Mouse (Mus musculus) layer of hippocampus, adult 18-20 months (tissue): ENCODE measurements around the gene Tat. TPM values are rescaled to one million over a fixed set of nuclear protein-coding genes. Genes with fewer than 3 reads are reported as not detected.

ENCODE experiments used
- DNase-seq, 2 experiments: peaks; one replicate each; pipeline ENCODE4 v3.0.0; 2022; ENCODE audit warnings: low spot score in 2 of 2
- total RNA-seq, 2 experiments: library from RNA; stranded (reverse); gene quantifications; 2 replicates each; pipeline ENCODE4 v1.2.3; 2021

The Tat gene
- total RNA-seq, 2 experiments from 2014 or later: 0.12 to 0.15 TPM

DNA sequence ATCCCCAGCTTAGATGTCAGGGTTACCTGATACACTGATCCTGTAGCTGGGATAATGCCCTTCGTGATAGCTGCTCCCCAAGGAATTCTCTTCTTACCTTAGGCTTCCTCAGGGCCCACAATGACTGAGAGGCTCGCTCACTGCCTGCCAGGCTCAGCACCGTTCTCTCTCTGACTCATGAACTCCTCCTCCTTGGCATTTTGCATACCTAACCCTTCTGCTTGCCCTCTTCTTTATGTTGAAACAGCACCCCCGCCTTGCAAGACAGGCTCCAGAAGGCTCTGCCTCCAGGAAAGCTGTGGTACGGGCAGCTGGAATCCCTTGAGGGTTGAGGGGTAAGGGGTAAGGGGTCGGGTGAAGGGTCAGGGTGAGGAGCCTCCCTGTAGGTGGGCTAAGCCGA is 49.0 kb downstream of the Tat start:
- no peak for DNase-seq

DNA sequence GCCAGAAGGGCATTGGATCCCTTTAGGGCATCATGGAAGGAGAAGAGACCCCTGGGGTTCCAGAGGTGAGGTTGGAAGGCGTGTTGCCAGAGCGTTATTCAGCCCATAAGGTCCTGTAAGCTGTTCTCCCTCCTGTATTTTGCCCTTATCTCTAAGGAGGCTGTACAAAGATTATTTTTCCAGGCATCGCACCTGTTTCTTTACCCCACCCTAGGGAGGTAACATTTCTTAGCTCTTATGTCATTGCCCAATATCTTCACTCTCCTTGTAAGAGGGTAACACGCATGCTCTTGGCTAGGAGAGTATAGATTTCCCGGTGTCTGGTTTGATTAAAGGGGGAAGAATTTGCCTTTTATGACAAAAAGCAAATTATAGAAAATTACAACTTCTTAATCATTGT is 49.4 kb downstream of the Tat start, which contains the start of gene Chst4:
TSS of gene Chst4 (minus strand) at position 82 of the 400 bp plus-strand sequence.
- no peak for DNase-seq

DNA sequence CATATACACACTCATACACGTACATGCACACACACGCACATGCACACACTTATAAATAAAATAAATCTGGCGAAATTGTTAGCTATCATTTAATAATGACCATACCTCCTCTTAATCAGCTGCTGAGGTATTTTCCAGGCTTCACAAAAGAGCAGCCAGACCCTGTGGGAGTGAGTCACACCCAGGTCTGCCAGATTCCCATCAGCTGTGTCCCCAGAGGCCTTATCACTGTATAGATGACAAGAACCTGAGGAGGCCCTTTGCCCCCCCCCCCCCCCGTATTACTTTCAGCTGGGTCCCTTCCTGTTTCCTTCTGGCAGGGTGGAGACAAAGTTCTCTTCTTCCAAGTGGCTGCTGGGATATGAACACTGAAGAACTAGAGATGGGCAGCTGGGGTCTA is 50.3 kb downstream of the Tat start:
- DNase-seq: no peak

Other genes with a start within 250 kb of the Tat start
- 10 to 100 TPM; 80.6 to 84.1 TPM for gene Ap1g1, start 211.9 kb upstream of the Tat start, total RNA-seq
- 10 to 100 TPM; 27.9 to 28.0 TPM for gene Phlpp2, start 121.9 kb upstream of the Tat start, total RNA-seq
- gene Marveld3, start 28.2 kb upstream of the Tat start, total RNA-seq: under 1 TPM in 1 of 2 experiments, not detected in 1; 0.18 TPM
- gene Chst4, start 49.3 kb downstream of the Tat start, total RNA-seq: not detected
- 10 to 100 TPM; 24.9 to 27.7 TPM for gene Zfp612, start 89.3 kb downstream of the Tat start, total RNA-seq
- not detected for gene Gm21964, start 110.8 kb downstream of the Tat start, total RNA-seq
- gene Gm17720, start 112.3 kb downstream of the Tat start, total RNA-seq: not detected
- 10 to 100 TPM; 28.5 to 45.8 TPM for gene Calb2, start 177.8 kb downstream of the Tat start, total RNA-seq
- gene Cmtr2, start 225.2 kb downstream of the Tat start, total RNA-seq: 1 to 10 TPM; 6.6 to 7.0 TPM